Mouse (Mus musculus) hindbrain, embryonic 11.5 days (tissue): ENCODE measurements around the gene Gm31571. TPM values are rescaled to one million over a fixed set of nuclear protein-coding genes. Genes with fewer than 3 reads are reported as not detected.
"Not testable (repeated sequence)": the region's sequence is repeated elsewhere in the genome, so short reads cannot be mapped to it uniquely, and the experiment has no call there.

ENCODE experiments used
- ATAC-seq: fragments of 200-750 bp; cut with Nextera tagmentation; 2 replicates; pipeline ENCODE4 v1.8.0; 2017; ENCODE audit warnings: mild to moderate bottlenecking, moderate TSS enrichment, moderate library complexity; ENCODE audit not compliant: low FRiP score
- DNase-seq: peaks from one replicate; pipeline ENCODE4 v3.0.0-alpha.2; 2015; ENCODE audit warnings: low spot score
- H3K27ac ChIP-seq: fragments of 300-500 bp; sonication (generic); 2 replicates; pipeline ENCODE4 v1.5.1; 2014; ENCODE audit warnings: mild to moderate bottlenecking, low read depth, low read length
- H3K27me3 ChIP-seq: fragments of 300-500 bp; sonication (generic); 2 replicates; pipeline ENCODE4 v1.6.1; 2014; ENCODE audit warnings: mild to moderate bottlenecking, low read length, moderate library complexity, mixed read lengths; ENCODE audit not compliant: control insufficient read depth, insufficient read depth
- H3K36me3 ChIP-seq: fragments of 300-500 bp; sonication (generic); 2 replicates; pipeline ENCODE4 v1.6.1; 2014; ENCODE audit warnings: mild to moderate bottlenecking, low read length, moderate library complexity, mixed read lengths; ENCODE audit not compliant: control insufficient read depth, insufficient read depth
- H3K4me1 ChIP-seq: fragments of 300-500 bp; sonication (generic); replicated peaks from 2 replicates; pipeline ENCODE4 v1.6.1; 2014; ENCODE audit warnings: low read length, mixed read lengths; ENCODE audit not compliant: control insufficient read depth, insufficient read depth
- H3K4me2 ChIP-seq: fragments of 300-500 bp; sonication (generic); replicated peaks from 2 replicates; pipeline ENCODE4 v1.6.1; 2014; ENCODE audit warnings: mild to moderate bottlenecking, low read depth, low read length
- H3K4me3 ChIP-seq: fragments of 300-500 bp; sonication (generic); 2 replicates; pipeline ENCODE4 v1.5.1; 2014; ENCODE audit warnings: low read depth, low read length
- H3K9ac ChIP-seq: fragments of 300-500 bp; sonication (generic); 2 replicates; pipeline ENCODE4 v1.6.1; 2014; ENCODE audit warnings: low read depth, low read length
- H3K9me3 ChIP-seq: fragments of 300-500 bp; sonication (generic); 2 replicates; pipeline ENCODE4 v1.6.1; 2016; ENCODE audit warnings: low read length; ENCODE audit not compliant: control insufficient read depth
- WGBS: fragments of 180-500 bp; shearing (Covaris S2); extraction: QIAGEN DNeasy Blood & Tissue Kit; methylation state at CpG from one replicate; pipeline ENCODE4 v1.1.7; 2014; 5-methylcytosine and 5-hydroxymethylcytosine counted together
- polyA plus RNA-seq: library from polyadenylated mRNA; unstranded; fragments of >200 nt; fragmentation: Nextera tagmentation; extraction: Ambion mirVana; gene quantifications from 2 replicates; pipeline ENCODE4 v1.2.1, GENCODE M21; 2014

Gene Gm31571
- polyA plus RNA-seq = not detected in 2 replicates

- H3K4me2 ChIP-seq, H3K36me3 ChIP-seq, DNase-seq, H3K4me1 ChIP-seq, H3K9ac ChIP-seq, ATAC-seq, H3K27me3 ChIP-seq, H3K9me3 ChIP-seq, H3K27ac ChIP-seq, H3K4me3 ChIP-seq: not testable (repeated sequence)
- WGBS = no CpG with 5 or more reads among the region's 6 CpGs
These were observed at the start of gene Gm31571 for GRCm38 (mm10) chrY:22051253-22051652. TSS of gene Gm31571 (minus strand) at chrY:22051353.
